Mouse (Mus musculus) liver, adult 2 months (tissue): ENCODE measurements around the gene Hspa1l.

Experiments used
- CTCF ChIP-seq: fragments of 200-500 bp; IDR thresholded peaks from 2 replicates; pipeline ENCODE4 v1.5.1; 2011; ENCODE audit warnings: low read depth, low read length, control low read depth
- POLR2A ChIP-seq: fragments of 200-500 bp; IDR thresholded peaks from 2 replicates; pipeline ENCODE4 v1.6.1; 2011; ENCODE audit warnings: low read length, control low read depth; ENCODE audit not compliant: insufficient read depth; ENCODE audit errors: extremely low read depth

- no peak for TF ChIP-seq CTCF
- no peak for TF ChIP-seq POLR2A
Measured at GRCm38 (mm10) chr17:35003022-35003838, 30.7 kb downstream of the Hspa1l start.
